Mouse (Mus musculus): Measurements from ENCODE around the gene Msi2.

Gene Msi2

DNA sequence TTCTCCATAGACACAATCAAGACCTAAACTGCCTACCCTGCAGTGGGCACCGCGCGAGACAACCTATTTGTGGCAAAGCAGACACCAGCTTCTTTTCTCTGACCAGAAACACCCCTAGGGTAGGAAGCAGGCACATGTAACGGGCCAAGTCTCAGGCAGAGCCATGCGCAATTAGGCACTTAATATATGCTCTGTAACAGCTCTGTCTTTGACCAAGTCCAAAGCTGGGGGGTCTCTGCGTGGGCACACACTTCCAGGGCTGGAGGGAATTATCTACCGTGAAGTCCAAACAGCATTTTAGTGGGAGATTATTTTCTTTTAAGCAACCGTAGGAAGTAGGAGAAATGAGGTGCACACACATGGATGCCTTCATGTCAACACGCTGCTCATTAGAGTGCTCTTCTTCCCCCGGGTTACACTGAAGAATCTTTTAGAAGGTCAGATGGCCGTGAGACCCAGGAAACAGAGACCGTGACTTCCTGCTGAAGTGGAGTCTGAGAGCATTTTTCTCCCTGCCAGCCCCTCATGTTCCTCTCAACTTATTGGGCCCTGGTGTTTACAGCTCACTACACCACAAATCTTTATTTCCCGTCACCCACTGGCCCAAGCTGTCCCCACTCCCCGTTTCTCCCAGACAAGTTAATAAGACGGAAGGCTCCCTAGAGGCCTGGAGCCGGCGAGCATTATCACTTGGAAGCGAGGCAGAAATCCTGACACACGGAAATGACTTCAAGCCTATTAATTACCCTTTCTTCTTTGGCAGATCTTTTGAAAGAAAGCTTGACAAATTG lies 258.2 kb downstream of the Msi2 start:
- peak; percentile 50 for DNase-seq (ENCODE audit: extremely low spot score, low spot score)

DNA sequence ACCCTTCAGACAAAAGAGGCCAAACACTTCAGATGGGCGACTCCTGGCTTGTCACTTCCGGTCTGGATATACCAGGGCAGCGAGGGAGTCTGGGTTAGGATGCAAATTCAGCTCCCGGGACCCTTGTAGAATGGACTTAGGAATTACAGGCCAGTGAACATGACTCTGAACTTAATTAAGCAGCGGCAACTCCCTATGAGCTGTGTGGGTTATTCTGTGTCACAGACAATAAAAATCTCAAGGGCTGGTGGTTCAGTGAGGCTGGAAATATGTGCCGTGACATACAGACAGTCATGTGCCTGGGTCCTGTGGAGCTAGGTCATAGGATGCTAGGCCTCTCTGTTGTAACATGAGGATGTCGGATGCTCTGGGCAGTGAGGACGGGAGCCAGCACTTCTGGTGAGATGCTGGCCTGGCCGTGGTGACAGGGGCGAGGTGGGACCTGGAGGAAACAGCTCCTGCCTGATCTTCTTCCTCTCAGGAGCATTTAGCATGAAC lies 261.0 kb downstream of the Msi2 start:
- no peak for DNase-seq (ENCODE audit: extremely low spot score, low spot score)

DNA sequence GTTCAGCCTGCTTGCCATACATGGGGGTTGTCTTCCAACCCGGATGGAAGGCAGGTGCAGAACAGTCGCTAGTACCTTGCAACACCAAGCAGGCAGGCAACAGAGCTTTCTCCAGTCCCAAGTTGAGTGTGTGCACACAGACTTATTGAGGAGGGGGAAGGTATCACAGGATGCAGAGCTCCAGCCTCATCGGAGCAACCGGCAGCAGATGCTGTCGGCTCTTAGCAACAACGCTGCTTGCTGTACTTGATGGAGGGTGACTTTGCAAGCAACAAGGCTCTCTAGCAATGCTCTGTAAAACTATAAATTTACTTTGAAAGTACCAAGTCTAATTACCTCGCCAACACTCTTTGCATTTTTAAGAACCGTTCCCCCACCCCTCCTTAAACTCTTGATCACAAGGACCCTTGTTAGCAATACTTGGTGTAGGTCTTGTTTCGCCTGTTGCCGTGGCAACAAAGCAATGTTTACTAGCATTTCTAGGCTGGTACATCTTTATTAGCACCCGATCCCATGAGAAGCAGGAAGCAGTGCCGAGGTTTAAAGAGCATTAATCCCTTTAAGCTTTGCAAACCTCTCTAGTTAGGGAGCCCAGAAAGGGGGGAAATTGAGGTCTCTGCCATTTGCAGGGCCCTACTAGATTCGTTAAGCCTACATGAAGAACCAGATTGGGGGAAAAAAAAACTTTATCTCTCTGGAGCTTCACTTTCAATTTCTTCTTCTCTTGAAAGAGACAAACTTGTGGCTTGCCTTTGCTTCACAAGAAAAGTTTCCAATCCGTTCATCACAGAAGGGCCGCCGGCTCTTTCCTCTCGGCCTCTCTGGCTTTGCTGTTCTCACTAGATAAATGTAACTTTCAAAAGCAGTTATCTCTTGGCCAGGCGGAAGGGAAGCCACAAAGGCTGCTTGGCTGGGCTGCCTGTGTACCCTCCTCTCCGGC lies 263.2 kb downstream of the Msi2 start:
- no peak for DNase-seq (ENCODE audit: extremely low spot score, low spot score)

DNA sequence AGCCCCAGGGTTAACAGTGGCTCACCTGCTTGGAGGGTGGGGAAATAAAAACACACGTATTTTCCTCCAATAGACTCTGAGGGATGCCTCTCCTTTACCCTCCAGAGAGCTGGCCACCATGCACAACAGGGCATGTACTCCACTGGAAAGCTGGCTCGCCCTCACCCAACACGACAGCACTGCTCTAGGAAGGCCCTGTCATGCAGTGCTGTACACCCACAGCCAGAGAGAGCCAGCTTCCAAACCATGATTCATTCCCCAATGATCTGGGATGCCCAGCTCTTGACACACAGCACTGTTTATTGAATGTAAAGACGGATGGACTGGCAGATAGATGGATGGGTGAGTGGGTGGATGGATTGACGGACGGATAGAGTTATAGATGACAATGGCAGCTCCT lies 269.1 kb downstream of the Msi2 start:
- no peak for DNase-seq (ENCODE audit: extremely low spot score, low spot score)

DNA sequence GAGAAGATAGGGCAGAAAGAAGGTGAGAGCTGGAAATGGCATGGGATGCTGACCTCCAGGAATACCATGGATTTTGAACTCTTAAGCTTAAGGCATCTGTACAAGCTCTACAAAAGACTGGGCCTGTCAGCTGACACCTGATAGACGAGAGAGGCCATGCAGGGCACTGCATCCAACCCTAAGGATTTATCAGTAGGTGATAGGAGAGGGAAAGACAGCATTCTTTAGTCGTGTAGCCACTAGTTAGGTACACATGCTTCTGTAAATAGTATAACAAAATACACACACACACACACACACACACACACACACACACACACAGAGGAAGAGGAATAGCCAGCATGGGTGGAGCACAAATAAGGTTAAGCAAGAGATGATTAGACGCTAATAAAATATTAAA lies 269.7 kb downstream of the Msi2 start:
- no peak for DNase-seq (ENCODE audit: extremely low spot score, low spot score)

DNA sequence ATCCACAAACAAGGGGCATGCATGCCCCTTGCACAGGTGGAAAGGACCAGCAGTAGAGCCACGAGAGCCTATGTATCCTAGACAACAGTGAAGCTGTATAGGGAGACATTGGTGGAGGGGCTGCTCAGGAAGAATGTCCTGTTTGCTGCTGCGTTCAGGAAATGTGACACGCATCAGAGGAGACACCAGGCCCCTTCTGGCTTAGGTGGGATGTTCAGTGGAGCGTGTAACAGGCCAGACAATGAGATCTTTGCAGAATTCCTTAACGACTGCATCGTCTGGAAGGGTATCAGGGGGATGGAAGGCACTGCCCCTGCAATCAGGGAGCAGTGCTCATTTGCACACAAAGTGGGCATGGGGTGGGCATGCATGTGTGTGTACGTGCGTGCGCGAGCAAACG lies 271.0 kb downstream of the Msi2 start:
- DNase-seq (ENCODE audit: extremely low spot score, low spot score) = no peak

DNA sequence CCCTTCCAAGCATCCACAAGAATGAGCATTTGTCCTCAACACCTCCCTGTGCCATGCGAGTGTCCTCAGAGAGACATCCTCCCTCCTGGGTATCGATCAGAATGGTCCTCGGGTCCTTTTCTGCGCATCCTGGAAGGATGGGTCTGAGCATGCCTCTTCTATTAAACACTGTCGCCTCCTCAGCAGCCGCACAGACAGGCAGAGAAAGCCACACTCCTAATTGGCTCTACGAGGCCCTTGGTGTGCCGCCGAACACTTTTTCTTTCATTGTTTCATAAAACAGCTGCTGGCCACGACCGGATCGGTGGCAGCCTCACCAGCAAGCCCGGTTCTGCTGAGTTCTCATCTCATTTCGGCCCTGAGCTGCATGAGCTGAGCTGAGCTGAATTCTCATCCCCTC lies 274.4 kb downstream of the Msi2 start:
- no peak for DNase-seq (ENCODE audit: extremely low spot score, low spot score)

DNA sequence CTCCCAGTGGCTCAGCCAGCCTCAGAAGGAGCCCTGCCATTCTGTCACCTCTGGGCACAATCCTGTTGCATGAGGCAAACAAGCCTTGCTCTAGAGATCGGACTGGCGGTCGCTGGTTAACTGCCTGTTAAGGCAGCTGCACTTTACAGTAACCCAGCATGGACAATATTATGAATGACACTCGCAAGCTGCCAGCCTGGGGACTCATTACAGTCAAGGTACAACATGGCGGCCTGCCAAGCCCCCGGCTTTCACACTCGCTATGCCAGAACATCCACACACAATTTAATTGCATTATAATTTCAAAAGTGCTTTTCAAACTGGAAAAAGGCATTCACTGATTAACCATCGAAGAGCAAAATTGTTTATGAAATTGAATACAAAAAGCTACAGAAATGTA lies 275.0 kb downstream of the Msi2 start:
- DNase-seq (ENCODE audit: extremely low spot score, low spot score) = no peak

DNA sequence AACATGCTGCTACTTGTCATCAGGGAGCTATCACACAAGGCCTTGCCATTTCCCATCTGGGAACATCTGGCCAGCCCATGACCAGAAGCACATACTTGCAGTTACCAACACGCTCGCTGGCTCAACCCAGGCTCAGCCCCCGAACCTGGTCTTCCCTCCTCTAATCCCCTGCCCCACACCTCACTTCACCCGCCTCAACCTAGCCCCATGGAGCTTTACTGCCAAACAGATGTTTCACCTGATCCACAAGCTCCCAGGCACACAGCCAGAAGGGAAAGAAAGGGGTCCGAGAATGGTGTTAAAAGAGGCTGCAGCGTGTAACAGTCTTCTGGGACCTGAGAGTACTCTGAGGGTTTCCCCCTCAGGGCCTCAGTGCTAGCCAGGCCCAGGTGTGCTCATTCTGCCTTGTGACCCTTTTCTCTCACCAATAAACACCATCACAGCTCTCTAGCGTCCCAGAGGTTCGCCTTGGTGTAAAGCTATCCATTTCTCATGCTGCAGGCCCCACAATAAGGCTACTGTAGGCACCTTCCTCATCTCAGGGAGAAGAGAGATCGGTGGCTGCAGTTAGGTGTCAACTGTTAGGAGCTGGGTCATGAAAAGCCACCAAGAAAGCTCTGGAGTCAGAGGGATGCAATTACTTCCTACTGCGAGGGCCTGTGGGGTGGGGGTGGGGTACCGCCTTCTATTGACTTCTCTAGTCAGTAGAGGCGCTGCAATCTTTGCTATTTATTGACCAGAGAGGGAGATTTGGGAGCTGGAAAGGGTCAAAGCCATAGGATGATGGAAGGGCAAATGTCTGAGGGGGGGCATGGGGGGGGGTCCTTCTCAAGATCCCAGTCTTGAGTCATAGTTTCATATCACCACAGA lies 276.2 kb downstream of the Msi2 start:
- DNase-seq (ENCODE audit: extremely low spot score, low spot score) = no peak

DNA sequence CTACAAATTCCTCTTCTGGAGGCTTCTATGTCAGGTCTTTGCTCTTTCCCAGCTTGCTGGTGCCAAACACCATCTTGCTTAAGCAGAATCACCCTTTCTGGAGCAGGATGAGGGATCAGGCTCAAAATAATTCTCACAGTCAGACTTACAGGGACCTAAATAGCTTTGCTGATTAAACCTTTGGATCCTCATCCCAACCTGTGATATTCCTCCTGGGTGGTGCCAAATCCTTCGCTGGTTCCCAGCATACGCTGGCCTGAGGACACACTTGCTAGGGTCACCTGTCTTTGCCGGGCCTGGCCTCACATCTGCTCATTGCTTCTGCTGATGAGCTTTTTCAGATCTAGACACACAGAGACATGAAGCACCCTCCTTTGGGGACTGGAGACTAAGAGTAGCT lies 279.7 kb downstream of the Msi2 start:
- DNase-seq (ENCODE audit: extremely low spot score, low spot score) = no peak

DNA sequence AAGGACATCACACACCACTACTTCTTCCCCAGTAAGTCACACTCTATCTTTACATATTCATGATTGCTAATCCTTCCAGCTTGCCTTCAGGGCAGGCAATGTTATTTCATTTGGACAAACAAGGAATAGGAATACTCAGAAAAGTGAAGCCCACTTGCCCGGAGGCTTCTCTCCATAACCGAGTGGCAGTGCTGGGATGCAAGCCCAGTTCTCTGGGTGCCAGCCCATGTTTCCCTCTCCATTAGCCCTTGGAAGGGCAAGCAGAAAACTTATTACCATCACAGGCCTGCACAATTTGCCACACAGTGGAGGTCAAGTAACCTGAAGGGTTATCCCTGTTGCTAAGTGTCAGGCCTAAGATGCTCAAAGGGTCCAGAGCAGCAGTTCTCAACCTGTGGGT lies 281.7 kb downstream of the Msi2 start:
- DNase-seq (ENCODE audit: extremely low spot score, low spot score) = no peak

DNA sequence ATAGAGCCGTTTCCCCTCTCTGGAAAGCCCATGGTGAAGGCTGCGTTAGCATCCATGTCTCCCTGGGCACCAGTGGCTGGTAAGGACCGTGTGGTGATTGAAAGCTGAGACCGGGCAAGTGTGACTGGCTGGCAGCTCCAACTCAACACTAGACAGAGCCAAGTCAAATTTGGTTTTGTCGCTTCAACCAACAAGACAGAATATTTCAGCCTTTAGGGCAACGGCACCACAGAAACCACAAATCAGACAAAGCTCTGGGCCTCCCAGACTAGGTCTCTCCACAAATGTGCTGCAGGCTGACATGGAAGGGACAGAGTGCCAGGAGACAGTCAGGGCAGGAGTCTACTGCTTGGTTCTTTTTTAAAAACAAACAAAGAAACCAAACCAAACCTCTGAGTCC lies 282.8 kb downstream of the Msi2 start:
- no peak for DNase-seq (ENCODE audit: extremely low spot score, low spot score)

DNA sequence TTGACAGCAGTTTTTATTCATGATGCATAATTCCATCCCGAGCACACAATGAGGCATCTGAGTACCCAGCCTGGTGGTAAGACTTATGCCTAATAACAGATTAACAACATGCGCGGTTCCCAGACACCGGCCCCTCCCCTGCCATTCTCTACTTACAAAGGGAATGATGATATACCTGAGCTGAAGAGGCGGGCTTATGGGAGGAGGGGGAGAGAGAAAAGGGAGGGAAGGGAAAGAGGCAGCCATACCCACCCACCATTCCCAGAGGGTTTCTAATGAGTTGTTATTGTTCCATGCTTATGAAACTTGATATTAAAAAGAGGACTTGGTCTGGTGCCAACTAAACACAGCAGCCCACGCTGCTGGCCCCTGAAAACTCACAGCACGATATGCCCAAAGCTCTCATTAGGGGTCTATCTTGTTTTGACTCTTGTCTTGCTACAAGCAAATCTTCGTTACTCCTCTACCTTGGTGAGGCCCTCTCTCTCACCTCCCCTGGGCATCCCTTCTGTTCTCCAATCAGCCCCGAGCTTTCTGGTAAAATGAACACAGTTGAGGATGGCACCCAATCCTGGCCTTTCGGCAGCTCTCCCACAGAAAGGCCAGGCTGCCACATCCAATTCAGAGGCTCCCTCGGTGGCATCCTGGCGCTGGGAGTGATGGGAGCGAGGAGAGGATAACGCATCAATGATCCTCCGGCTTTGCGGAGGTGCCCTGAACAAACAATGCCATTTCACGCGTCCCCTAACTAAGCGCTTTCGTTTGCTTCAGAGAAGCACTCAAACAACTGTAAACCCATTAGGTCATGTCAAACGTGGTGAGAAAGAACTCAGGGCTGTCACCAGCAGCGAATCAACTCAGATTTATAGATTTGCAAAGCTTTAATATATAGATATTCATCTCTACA lies 286.7 kb downstream of the Msi2 start:
- no peak for DNase-seq (ENCODE audit: extremely low spot score, low spot score)

DNA sequence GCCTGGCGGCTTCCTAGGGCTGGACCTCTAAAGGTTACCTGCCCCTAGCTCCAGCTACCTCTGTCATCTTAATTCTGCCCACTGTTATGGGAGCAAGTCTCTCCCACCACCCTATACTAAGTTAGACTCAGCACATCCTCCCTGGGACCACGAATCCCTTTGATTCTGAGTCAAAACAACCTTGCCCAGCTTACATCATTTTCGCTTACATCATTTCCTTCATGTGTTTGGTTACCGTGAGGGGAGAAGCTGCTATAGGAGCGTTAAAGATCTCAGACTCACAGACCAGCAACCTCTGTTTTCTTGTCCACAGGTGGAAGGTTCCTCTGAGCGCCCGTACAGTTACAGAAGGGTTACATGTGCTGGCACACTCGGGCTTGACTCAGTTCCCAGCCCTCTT lies 288.0 kb downstream of the Msi2 start:
- no peak for DNase-seq (ENCODE audit: extremely low spot score, low spot score)

DNA sequence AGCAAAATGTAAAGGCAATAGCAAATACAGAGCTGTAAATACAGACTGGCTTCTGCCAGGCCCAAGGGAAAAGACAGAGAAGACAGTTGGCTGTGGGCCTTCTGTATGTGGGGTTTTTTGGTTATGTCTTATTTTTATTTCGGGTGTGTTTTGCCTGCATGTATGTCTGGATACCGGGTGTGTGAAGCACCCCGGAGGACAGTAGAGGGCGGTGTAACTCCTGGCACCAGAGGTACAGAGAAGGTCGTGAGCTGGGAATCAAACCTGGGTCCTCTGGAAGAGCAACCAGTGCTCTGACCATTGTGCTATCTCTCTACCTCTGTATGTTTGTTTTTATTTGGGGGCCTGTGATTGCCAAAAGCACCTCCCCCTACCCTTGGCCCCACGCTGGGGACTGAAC lies 288.6 kb downstream of the Msi2 start:
- DNase-seq (ENCODE audit: extremely low spot score, low spot score) = no peak

DNA sequence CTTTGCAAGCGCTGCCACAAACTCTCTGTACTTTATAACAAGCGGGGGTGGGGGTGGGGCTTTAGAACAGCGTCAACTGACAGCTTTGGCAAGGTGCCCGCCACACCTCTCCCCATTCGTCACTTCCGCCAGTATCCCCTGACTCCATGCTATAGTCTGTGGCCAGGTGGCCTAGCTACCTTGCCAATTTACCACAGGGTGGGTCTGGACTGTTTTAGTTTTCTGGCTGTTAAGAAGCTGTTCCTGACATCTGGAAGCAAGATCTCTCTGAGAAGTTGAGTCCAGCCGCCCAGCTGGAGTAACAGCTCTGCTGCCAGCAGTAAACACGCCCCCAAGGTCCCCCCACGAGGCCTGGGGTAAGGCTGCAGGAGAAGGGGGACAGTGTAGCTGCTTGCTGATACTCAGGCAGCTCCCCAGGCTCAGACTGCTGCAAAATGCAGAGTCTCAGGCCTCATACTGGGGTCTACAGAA lies 292.6 kb downstream of the Msi2 start:
- no peak for DNase-seq (ENCODE audit: extremely low spot score, low spot score)

DNA sequence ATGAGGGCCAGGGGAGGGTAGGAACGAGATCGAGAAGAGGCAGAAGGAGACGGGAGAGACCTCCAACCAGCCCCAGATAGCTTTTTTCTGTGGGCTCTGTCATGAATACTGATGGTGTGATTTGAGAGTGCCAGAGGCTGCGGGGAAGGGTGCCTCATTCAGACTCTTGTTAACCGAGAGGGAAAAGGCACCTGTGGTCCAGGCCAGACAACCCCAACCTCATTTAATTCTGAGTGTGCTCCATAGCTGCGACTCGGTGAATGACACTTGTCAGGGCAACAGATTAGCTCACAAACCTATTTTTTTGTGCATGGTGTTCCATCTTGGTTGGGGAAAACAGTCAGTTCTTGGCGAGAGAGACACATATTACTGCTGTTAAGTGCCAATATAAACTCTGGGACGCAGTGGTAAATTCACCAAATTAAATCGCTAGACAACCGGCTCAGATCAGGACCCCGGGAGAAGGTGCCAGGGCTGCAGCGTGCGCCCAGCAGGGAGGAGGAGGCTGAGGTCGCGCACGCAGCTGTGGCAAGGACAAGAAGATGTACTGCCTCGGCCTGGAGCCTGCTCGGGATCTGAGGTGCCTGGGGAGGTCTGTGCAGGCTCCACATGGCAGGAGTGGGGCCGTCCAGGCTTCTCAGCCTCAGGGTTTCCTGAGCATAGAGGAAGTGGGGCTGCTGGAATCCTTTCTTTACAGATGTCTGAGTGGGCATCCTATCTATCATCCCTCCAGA lies 294.1 kb downstream of the Msi2 start:
- no peak for DNase-seq (ENCODE audit: extremely low spot score, low spot score)

DNA sequence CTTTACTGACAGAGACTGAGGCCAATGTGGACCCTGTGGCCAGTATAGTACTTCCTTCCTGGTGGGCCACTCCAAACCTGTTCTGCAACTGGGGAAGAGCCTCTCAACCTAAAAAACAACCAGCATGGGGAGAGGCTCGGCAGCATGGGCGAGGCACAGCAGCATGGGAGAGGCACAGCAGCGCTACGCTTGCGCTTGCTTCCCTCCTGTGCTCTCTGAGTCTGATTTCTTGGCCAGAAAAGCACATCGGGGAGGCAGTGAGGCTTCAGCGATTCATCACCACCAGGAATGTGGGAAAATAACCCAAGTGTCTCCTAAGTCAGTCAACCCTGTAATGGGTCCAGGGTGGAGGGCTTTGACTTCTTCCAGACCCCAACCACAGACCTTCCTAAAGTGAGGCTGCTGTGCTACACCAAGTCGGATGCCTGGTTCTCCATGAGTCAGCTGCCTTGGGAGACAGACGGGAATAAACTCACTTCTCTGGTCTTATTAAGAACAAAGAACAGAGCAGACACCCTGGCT lies 297.2 kb downstream of the Msi2 start:
- DNase-seq (ENCODE audit: extremely low spot score, low spot score) = no peak

DNA sequence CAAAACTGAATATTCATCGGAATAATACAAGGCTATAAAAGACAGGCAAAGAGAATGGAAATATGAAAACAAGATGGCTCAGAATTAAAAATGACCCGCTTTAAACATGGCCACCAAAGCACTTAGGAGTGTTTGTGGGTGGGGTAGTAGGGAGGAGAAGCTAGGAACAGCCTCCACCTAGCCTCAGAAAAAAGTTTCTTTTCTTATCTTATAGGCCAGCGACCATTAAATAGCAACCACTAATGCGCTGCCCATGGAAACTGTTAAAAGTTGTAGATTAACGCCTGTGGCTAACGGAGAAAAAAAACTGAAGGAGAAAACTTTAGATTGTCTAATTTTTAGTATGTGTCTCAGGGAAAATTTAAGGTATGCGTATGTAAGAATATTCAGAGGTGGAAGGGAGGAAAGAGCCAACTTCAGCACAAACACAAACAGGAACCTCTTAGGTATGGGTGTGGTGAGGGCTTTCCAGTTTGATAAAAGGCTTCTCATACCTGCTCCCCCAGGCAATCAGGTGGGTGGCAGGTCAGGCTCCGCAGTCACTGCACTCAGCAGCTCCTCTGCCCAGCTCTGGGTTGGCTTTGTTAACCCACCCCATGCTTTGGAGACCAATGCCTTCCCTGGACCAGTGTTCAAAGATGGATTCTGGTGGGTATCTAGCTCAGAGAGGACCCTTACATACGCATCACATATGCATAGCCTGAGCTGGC lies 298.5 kb downstream of the Msi2 start:
- DNase-seq (ENCODE audit: extremely low spot score, low spot score) = no peak
